Mouse (Mus musculus) midbrain, embryonic 12.5 days (tissue): ENCODE results near the gene Rbm18. TPM values are rescaled to one million over a fixed set of nuclear protein-coding genes. Genes with fewer than 3 reads are reported as not detected.
"Not testable (repeated sequence)": the region's sequence is repeated elsewhere in the genome, so short reads cannot be mapped to it uniquely, and the experiment has no call there.

Experiments
- ATAC-seq: fragments of 200-750 bp; cut with Nextera tagmentation; 2 replicates; pipeline ENCODE4 v1.8.0; 2017; ENCODE audit warnings: low read depth, moderate TSS enrichment, moderate library complexity; ENCODE audit not compliant: low FRiP score
- H3K27ac ChIP-seq: fragments of 300-500 bp; sonication (generic); replicated peaks from 2 replicates; pipeline ENCODE4 v1.5.1; 2016; ENCODE audit warnings: mild to moderate bottlenecking
- H3K27me3 ChIP-seq: fragments of 300-500 bp; sonication (generic); 2 replicates; pipeline ENCODE4 v1.6.1; 2016; ENCODE audit warnings: mild to moderate bottlenecking
- H3K36me3 ChIP-seq: fragments of 300-500 bp; sonication (generic); 2 replicates; pipeline ENCODE4 v1.6.1; 2016
- H3K4me1 ChIP-seq: fragments of 300-500 bp; sonication (generic); 2 replicates; pipeline ENCODE4 v1.6.1; 2016
- H3K4me2 ChIP-seq: fragments of 300-500 bp; sonication (generic); replicated peaks from 2 replicates; pipeline ENCODE4 v1.6.1; 2016; ENCODE audit warnings: mild to moderate bottlenecking, moderate library complexity
- H3K4me3 ChIP-seq: fragments of 300-500 bp; sonication (generic); 2 replicates; pipeline ENCODE4 v1.5.1; 2016; ENCODE audit warnings: mild to moderate bottlenecking
- H3K9ac ChIP-seq: fragments of 300-500 bp; sonication (generic); replicated peaks from 2 replicates; pipeline ENCODE4 v1.6.1; 2016; ENCODE audit warnings: mild to moderate bottlenecking, moderate library complexity
- H3K9me3 ChIP-seq: fragments of 300-500 bp; sonication (generic); 2 replicates; pipeline ENCODE4 v1.6.1; 2016; ENCODE audit warnings: mild to moderate bottlenecking
- WGBS: fragments of 180-500 bp; shearing (Covaris S2); methylation state at CpG from one replicate; pipeline ENCODE4 v1.1.7; 2016; 5-methylcytosine and 5-hydroxymethylcytosine counted together
- polyA plus RNA-seq: library from polyadenylated mRNA; unstranded; fragments of >200 nt; fragmentation: Nextera tagmentation; extraction: Ambion mirVana; gene quantifications from 2 replicates; pipeline ENCODE4 v1.2.1, GENCODE M21; 2016

The Rbm18 gene
- 125 and 128 TPM in 2 replicates for polyA plus RNA-seq

- Histone ChIP-seq H3K9ac (peak within 1 kb of the TSS; percentile 81), H3K4me2 (peak within 1 kb of the TSS; percentile 76), H3K27me3 (no peaks in the 10 kb centered on the region), H3K4me3 (peak within 1 kb of the TSS; percentile 83), H3K27ac (peak within 1 kb of the TSS; percentile 63), H3K9me3 (no peaks in the 10 kb centered on the region), H3K4me1 (peaks cover 16% of the 10 kb centered on the region), H3K36me3 (peaks cover 29% of the 10 kb centered on the region)
- WGBS: under 1% methylated on average over 50 of the region's 50 CpGs
- peak; percentile 98 for ATAC-seq
Observed at GRCm38 (mm10) chr2:36136300-36136941, at the start of gene Rbm18, which contains the start of gene Mrrf. Gene Rbm18, minus strand, starts transcription at chr2:36136773. Gene Mrrf, plus strand, starts transcription at chr2:36136389.

DNA sequence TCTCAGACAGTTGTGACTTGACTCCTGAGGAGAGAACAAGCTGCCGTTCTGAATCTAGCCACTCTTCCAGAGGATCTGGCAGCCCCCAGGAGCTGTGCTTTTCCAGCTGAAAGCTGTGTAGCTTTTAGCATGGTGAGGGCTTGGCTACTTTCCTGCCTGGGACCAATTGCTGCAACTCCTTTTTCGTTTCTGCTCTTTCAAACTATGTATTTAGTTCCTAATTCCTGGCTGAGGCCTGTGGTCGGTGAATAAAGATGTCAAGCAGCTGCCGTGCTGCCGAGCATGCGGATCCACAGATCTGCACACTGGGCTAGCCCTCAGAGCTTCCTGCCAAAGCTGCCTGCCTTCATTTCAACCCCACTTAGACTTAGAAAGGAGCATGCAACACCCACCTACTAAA lies 48.3 kb upstream of the Rbm18 start:
- 69% methylated on average over 6 of the region's 6 CpGs for WGBS
- no peaks in the 10 kb centered on the region for H3K36me3 ChIP-seq

GRCm38 (mm10) chr2:36184192-36184591 lies 47.6 kb upstream of the Rbm18 start:
- no peak for ATAC-seq
- Histone ChIP-seq H3K36me3 (0 out of 2 replicates have a peak, but pooled peaks cover 6% of the 10 kb centered on the region), H3K4me1 (no peaks in the 10 kb centered on the region), H3K4me3 (no peak overlapping the region), H3K27me3 (no peaks in the 10 kb centered on the region), H3K9me3 (no peaks in the 10 kb centered on the region), H3K4me2 (no peak overlapping the region), H3K9ac (no peak overlapping the region), H3K27ac (no peak overlapping the region)
- WGBS: 100% methylated on average over 2 of the region's 2 CpGs

More for the DNA sequence above, 48.3 kb upstream of the Rbm18 start:
- Histone ChIP-seq H3K27ac (no peak overlapping the region), H3K4me1 (no peaks in the 10 kb centered on the region), H3K27me3 (no peaks in the 10 kb centered on the region), H3K9me3 (no peaks in the 10 kb centered on the region), H3K4me3 (no peak overlapping the region), H3K9ac (no peak overlapping the region), H3K4me2 (no peak overlapping the region)
- no peak for ATAC-seq

DNA sequence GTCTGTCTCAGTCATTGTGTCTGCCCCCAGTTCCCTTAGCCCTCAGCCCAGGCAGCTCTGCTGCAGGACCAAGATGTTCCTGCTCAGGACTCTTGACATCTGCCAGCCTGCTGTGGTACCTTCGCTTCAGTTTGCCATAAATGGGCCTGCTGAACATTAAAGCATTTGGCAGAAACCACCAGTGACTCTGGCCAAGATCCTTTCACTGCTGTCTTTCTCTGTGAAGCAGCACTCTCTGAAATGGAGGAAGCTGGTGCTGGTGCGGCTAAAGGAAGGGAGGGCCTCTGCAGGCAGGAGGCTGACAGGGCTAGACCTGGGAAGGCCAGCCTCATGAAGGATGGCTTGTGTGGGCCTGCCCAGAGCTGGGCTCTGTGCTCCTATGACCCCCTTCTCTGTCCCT lies 46.7 kb upstream of the Rbm18 start:
- H3K9ac ChIP-seq: no peak overlapping the region
- H3K4me1 ChIP-seq: no peaks in the 10 kb centered on the region
- no peak for ATAC-seq
- H3K9me3 ChIP-seq: no peaks in the 10 kb centered on the region
- H3K36me3 ChIP-seq: peaks cover 7% of the 10 kb centered on the region; the same call in 1 of the 2 replicates
- H3K4me3 ChIP-seq: no peak overlapping the region
- no peak overlapping the region for H3K27ac ChIP-seq
- H3K4me2 ChIP-seq: no peak overlapping the region
- WGBS: 91% methylated on average over 2 of the region's 2 CpGs
- H3K27me3 ChIP-seq: no peaks in the 10 kb centered on the region

GRCm38 (mm10) chr2:36181587-36182368 lies 45.2 kb upstream of the Rbm18 start:
- not testable (repeated sequence) for H3K9me3 ChIP-seq, H3K4me3 ChIP-seq, H3K4me2 ChIP-seq, ATAC-seq, H3K27me3 ChIP-seq, H3K27ac ChIP-seq, H3K4me1 ChIP-seq, H3K9ac ChIP-seq
- peaks cover 18% of the 10 kb centered on the region for H3K36me3 ChIP-seq
- WGBS: 82% methylated on average over 4 of the region's 4 CpGs

GRCm38 (mm10) chr2:36179487-36179886 lies 42.9 kb upstream of the Rbm18 start:
- no peak overlapping the region for H3K9ac ChIP-seq
- 76% methylated on average over 3 of the region's 3 CpGs for WGBS

GRCm38 (mm10) chr2:36172574-36172973 lies 36.0 kb upstream of the Rbm18 start:
- H3K4me2 ChIP-seq: no peak overlapping the region
- no peaks in the 10 kb centered on the region for H3K27me3 ChIP-seq
- no peak overlapping the region for H3K4me3 ChIP-seq
- 87% methylated on average over 3 of the region's 3 CpGs for WGBS
- peaks cover 9% of the 10 kb centered on the region; the same call in 1 of the 2 replicates for H3K36me3 ChIP-seq
- no peak for ATAC-seq
- peaks cover 8% of the 10 kb centered on the region; the same call in 1 of the 2 replicates for H3K4me1 ChIP-seq
- no peak overlapping the region for H3K9ac ChIP-seq
- no peak overlapping the region for H3K27ac ChIP-seq
- H3K9me3 ChIP-seq: no peaks in the 10 kb centered on the region

More at GRCm38 (mm10) chr2:36179487-36179886, 42.9 kb upstream of the Rbm18 start:
- no peak overlapping the region for H3K27ac ChIP-seq
- no peaks in the 10 kb centered on the region for H3K27me3 ChIP-seq
- no peak for ATAC-seq
- peaks cover 18% of the 10 kb centered on the region for H3K36me3 ChIP-seq
- H3K4me1 ChIP-seq: no peaks in the 10 kb centered on the region
- H3K4me2 ChIP-seq: no peak overlapping the region
- no peaks in the 10 kb centered on the region for H3K9me3 ChIP-seq
- no peak overlapping the region for H3K4me3 ChIP-seq

DNA sequence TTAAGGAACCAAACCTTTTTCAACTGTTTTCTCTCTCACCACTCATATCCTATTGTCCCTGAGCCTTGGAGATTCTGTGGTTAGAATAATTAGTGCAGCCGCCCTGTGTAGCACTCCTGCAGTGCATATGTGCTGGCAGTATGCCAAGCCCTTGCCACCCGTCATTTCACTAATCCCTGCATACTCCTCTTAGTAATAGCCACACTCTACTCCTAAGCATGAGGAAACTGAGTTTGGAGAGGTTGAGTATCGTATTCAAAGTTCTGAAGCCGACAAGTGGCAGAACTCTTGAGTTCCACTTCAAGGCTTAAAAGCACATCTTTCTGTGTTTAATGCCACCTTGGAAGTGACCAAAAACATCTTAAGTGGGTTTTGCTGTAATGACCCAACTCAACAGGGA lies 35.6 kb upstream of the Rbm18 start:
- H3K4me1 ChIP-seq: peaks cover 8% of the 10 kb centered on the region; the same call in 1 of the 2 replicates
- ATAC-seq: peak; percentile 34; the same call in 1 of the 2 replicates
- H3K27me3 ChIP-seq: no peaks in the 10 kb centered on the region
- no peak overlapping the region for H3K4me3 ChIP-seq
- no peak overlapping the region for H3K27ac ChIP-seq
- H3K9ac ChIP-seq: no peak overlapping the region
- peaks cover 5% of the 10 kb centered on the region; the same call in 1 of the 2 replicates for H3K36me3 ChIP-seq
- 58% methylated on average over 4 of the region's 4 CpGs for WGBS
- no peaks in the 10 kb centered on the region for H3K9me3 ChIP-seq
- H3K4me2 ChIP-seq: no peak overlapping the region

- no peak for ATAC-seq
- WGBS: 92% methylated on average over 4 of the region's 4 CpGs
- Histone ChIP-seq H3K4me3 (no peak overlapping the region), H3K4me1 (peaks cover 8% of the 10 kb centered on the region; the same call in 1 of the 2 replicates), H3K4me2 (no peak overlapping the region), H3K27me3 (no peaks in the 10 kb centered on the region), H3K27ac (no peak overlapping the region), H3K36me3 (0 out of 2 replicates have a peak, but pooled peaks cover 11% of the 10 kb centered on the region), H3K9me3 (no peaks in the 10 kb centered on the region), H3K9ac (no peak overlapping the region)
Observed at GRCm38 (mm10) chr2:36169176-36169575, 32.6 kb upstream of the Rbm18 start.

- no peak overlapping the region for H3K4me3 ChIP-seq
- no peaks in the 10 kb centered on the region for H3K27me3 ChIP-seq
- H3K36me3 ChIP-seq: 0 out of 2 replicates have a peak, but pooled peaks cover 9% of the 10 kb centered on the region
- H3K27ac ChIP-seq: no peak overlapping the region
- H3K9me3 ChIP-seq: no peaks in the 10 kb centered on the region
- peaks cover 8% of the 10 kb centered on the region; the same call in 1 of the 2 replicates for H3K4me1 ChIP-seq
- no peak for ATAC-seq
- H3K9ac ChIP-seq: no peak overlapping the region
- WGBS: 92% methylated on average over 1 of the region's 1 CpGs
- no peak overlapping the region for H3K4me2 ChIP-seq
Observed at GRCm38 (mm10) chr2:36167990-36168618, 31.5 kb upstream of the Rbm18 start.

DNA sequence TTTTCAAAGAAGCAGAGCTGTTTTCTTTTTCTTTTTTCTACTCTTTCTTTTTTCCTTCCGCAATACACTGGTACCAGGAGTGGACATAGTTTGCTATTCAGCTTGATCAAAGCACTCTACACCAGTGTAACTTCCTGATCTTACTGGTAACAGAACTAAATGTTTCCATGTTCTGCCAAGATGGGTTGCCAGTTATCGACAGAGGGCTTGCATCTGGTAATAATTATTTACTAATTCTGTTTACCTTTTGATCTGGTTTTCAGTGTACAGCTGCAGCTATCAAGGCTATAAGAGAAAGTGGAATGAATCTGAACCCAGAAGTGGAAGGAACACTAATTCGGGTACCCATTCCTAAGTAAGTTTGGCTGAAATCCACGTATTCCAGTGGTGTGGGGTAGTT lies 22.8 kb upstream of the Rbm18 start:
- H3K27ac ChIP-seq: no peak overlapping the region
- H3K36me3 ChIP-seq: peaks cover 36% of the 10 kb centered on the region
- no peaks in the 10 kb centered on the region for H3K9me3 ChIP-seq
- WGBS: 89% methylated on average over 4 of the region's 4 CpGs
- H3K4me2 ChIP-seq: no peak overlapping the region
- no peak overlapping the region for H3K4me3 ChIP-seq
- no peaks in the 10 kb centered on the region for H3K4me1 ChIP-seq
- no peak for ATAC-seq
- H3K27me3 ChIP-seq: no peaks in the 10 kb centered on the region
- H3K9ac ChIP-seq: no peak overlapping the region

GRCm38 (mm10) chr2:36157461-36157860 lies 20.9 kb upstream of the Rbm18 start:
- no peaks in the 10 kb centered on the region for H3K27me3 ChIP-seq
- peaks cover 42% of the 10 kb centered on the region for H3K36me3 ChIP-seq
- no peaks in the 10 kb centered on the region for H3K4me1 ChIP-seq
- H3K9ac ChIP-seq: no peak overlapping the region
- no peak overlapping the region for H3K4me2 ChIP-seq
- ATAC-seq: no peak
- no peak overlapping the region for H3K4me3 ChIP-seq
- H3K27ac ChIP-seq: no peak overlapping the region
- H3K9me3 ChIP-seq: no peaks in the 10 kb centered on the region
- 86% methylated on average over 1 of the region's 1 CpGs for WGBS
